Mouse (Mus musculus): ENCODE measurements around the gene Tspan18.

GRCm38 (mm10) chr2:93166295-93166694, 168.0 kb downstream of the Tspan18 start:
- TF ChIP-seq CTCF (IDR thresholded peaks at IDR 0.05; ENCODE audit: insufficient read depth, low read length) (no peak), POLR2A (IDR thresholded peaks at IDR 0.05; ENCODE audit: borderline replicate concordance, extremely low read depth, low read depth, low read length) (no peak)

All from lung, adult 2 months (tissue).